Mouse (Mus musculus) 3T3-L1 (cell line): ENCODE data around the gene Gm6205.
"Not testable (repeated sequence)": the region's sequence is repeated elsewhere in the genome, so short reads cannot be mapped to it uniquely, and the experiment has no call there.

Experiments used
- DNase-seq: peaks from one replicate; pipeline ENCODE4 v3.0.0-alpha.2; 2015; ENCODE audit warnings: low read depth, low spot score

The Gm6205 gene

GRCm38 (mm10) chr5:94648082-94648481 lies at the start of gene Gm6205:
Gene Gm6205 (plus strand): TSS chr5:94648382.
- DNase-seq: not testable (repeated sequence)

- DNase-seq: not testable (repeated sequence)
These were observed 31.9 kb upstream of the Gm6205 start, which contains the start of gene Gm3147 for GRCm38 (mm10) chr5:94616242-94616641. Gene Gm3147 (minus strand): TSS chr5:94616342.

GRCm38 (mm10) chr5:94623679-94624078 lies 24.5 kb upstream of the Gm6205 start, which contains the start of gene Gm6509:
Gene Gm6509 (plus strand): TSS chr5:94623979.
- not testable (repeated sequence) for DNase-seq
